Mouse (Mus musculus) left cerebral cortex, adult 11 months (tissue): ENCODE results near the gene Alpi.

Source experiments
- DNase-seq: peaks from one replicate; pipeline ENCODE4 v3.0.0; 2022; ENCODE audit warnings: low spot score

Alpi gene

GRCm38 (mm10) chr1:87059042-87059665 lies 42.3 kb downstream of the Alpi start:
- no peak for DNase-seq

- no peak for DNase-seq
These were observed 44.3 kb downstream of the Alpi start for GRCm38 (mm10) chr1:87057075-87057474.

DNA sequence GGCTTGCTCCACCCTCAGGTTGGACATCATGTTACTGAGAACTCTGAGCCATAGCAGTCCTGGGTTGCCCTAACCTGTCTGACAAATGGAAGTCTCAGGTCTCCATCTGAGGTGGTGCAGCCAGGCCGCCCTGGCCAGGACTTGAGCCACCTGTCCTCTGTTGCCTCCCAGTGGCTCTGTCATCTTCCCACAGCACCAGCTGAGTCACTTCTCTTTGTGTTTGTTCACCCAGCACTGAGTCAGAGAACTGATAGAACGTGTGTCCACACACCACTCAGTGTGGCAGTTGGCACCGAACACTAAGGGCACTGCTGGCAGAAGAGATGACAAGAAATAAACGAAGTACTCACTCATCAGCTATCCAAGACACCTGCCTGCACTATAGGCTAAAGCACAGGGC lies 50.0 kb downstream of the Alpi start:
- DNase-seq: no peak

DNA sequence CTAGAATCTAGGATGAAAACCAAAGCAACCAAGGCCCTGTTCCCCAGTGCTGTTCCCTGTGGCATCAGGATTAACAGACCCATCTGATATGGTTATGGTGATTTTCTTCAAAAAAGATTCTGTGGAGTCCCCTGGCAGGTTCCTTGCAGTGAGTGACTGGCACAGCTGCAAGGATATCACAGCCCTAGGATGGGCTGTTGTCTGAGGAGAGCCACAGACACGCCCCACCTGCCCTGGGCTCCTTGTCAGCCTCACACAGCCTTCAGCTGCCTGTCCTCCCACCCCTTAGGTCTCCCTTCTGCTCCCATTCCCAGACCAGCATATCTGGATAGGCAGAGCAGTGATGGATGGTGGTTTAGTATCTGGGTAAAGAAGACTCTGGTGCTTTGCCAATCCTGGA lies 50.7 kb downstream of the Alpi start:
- DNase-seq: no peak

DNA sequence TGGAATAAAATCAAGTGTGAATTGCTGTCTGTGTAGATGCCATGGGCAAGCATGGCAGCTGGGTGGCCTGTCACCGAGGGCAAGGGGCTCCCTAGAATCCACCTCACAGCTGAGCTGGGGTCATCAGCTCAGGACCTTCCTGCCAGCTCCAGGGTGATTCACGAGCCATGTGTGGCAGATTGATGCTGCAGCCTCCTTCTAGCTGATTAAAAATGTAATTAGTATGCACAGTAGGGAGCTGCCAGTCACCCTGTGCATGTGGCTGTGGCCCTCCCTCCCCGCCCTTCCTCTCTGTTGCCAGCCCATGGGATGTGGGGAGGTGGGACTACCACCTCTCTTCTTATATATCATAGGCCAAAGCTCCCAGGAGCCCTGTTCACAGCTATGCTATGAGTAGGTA lies 51.3 kb downstream of the Alpi start:
- no peak for DNase-seq
